Mouse (Mus musculus): Measurements from ENCODE around the gene Egln2.

Egln2 gene

DNA sequence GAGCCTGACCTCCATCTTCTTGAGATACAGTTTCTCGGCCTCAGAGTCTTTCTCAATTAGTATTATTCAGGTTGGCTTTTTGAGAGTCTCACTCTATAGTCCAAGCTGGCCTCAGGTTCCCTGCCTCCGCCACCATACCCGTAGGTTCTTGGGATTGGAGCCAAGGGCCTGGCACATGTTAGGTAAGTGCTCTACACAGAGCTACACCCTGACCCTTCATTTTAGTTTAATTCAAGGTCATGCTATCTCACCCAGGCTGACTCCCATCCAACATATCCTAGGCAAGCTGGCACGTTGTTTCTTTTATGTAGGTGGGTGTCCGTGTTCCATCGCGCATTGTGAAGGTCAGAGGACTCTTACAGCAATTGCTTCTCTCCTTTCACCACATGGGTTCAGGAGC is 8.3 kb upstream of the Egln2 start:
- DNase-seq (ENCODE audit: low spot score), result no peak

DNA sequence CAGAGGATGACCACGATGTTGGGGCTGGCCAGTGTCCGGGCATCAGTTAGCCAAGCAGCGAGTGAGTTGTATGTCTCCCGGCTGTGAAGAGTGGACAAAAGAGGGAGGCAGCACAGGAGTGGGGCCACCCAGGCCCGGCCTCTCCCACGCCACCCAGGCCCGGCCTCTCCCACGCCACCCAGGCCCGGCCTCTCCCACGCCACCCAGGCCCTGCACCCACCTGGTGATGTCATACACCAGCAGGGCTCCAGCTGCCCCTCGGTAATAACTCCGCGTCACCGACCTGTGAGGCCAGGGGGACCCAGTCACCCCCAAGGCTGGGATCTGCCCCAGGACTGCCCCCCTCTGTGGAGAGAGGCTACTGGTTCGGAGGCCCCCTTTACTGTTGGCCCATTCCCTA is 7.9 kb upstream of the Egln2 start:
- no peak for DNase-seq (ENCODE audit: low spot score)

DNA sequence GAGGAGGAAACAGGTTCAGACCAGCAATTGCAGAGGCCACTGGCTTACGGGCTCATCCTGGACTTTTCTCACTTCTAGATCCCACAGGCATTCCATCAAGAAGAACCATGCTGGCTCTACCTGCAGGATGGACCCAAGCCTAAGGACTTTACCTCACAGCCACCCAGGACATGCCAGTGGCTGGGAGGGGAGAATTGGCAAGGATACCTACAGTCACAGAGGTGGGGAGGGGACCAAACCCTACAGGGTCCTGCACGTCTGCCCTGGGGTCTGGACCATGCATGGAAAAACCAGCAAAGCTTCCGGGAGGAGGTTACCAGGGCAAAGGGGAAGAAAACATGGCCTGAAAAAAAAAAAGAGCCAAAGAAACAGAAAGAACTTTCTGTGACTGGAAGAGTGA is 4.4 kb upstream of the Egln2 start:
- no peak for DNase-seq (ENCODE audit: low spot score)

DNA sequence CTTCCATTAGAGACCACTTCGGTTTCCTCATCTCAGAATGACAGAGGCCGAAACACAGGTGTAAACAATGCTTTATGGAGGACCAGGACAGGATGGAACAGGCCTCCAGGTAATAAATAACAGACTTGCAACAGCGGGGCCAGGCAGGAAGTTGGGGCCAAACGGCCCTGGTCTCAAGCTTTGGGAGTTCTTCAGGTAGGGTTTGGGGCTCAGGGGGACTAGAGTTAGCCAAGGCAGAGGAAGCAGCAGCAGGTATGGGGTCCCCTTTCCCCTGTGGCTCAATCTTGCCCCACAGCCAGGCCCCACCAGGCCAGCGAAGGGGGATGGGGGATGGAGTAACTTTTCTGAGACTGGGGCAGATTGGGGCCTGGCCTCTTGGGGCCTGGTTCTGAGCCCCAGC is 1.8 kb upstream of the Egln2 start:
- DNase-seq (ENCODE audit: low spot score), result no peak

DNA sequence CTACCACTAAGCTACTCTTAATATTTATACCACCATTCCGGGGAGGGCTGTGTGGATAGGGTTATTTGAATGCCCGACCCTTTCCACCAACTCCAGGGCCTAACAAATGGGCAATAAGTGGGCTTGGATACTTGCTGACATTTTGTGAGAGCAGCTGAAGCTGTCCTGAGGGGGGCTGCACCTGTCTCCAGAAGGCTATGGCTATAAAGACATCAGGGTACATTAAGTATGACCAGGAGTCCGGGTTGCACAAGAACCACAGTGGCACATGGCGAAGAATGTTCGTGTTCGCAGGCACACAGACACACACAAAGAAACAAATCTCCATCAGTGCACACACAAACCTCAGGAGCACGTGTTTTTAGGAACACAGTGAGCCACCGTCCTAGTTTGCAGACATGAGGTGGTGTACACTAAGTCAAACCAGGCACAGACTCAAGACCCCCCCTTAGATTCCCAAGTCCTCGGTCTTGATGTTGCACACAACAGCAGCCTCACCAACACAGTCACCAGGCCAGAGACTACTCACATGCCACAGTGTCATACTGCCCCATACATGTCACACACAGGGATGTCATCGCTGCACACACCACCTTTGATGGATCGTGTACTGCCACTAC is 983 bp upstream of the Egln2 start:
- no peak for DNase-seq (ENCODE audit: low spot score)

DNA sequence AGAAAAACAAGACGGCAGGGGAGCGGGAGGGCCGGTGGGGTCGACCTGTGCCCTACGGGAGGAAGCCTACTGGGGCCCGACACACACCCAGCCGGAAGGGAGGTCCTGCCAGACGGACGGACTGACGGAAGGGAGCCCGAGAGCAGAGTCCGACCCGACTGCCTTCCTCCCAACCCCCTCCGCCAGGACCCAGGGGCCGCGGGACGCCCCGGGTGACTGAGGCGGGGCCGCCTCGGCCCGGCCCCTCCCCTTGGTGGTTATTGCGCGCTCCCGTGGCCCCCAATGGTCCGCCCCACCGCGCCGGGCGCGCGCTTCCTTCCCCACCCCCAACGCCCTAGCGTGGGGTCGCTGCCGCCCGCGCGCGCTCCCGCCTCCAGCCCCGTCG is 381 bp downstream of the Egln2 start:
- DNase-seq (ENCODE audit: low spot score), result peak; percentile 84

DNA sequence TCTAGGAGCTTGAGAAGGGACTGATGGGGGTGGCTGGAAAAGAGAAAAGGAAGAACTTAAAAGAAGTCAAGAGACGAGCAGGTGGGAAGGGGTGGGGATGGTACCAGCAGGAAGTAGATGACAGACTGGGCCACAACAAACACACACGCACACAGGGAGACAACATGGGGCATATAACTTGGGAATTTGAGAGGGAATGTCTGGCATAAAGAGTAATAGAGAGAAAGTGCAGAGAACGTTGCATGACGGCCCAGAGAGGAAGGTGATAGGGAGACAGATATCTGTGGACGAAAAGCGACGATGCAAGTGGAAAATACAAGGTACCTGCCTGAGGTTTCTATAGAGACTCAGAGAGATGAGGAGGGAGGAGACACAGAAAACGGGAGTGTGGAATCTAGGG is 906 bp downstream of the Egln2 start:
- no peak for DNase-seq (ENCODE audit: low spot score)

DNA sequence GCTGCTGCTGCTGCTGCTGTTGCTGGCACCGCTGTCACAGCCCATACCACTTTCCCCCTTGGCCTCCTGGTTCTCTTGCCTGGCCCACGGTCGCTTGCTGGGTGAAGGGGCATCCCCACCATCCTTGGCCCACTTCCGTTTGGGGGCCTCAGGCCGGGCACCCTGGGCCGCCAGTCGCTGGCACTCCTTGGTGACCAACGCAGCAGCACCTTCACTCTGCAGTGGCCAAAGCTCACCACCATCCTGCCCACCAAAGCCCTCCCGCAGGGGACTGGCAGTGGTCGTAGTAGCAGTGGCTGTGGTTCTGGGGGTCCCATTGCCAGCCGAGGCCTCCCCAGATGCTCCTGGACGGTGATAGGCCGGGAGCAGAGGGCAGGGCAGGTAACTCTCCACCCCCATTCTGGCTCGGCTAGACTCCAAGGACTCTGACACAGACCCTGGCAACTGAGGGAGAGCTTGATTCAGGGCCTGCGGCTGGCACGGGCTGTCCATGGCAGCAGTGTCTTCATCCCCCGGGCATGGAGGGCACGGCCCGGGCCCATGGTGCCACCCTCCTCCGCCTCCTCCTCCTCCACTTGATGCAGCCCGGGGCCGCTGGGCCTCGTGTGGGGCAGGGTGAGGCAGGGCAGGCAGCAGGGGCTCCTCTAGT is 1.5 kb downstream of the Egln2 start:
- DNase-seq (ENCODE audit: low spot score), result no peak

DNA sequence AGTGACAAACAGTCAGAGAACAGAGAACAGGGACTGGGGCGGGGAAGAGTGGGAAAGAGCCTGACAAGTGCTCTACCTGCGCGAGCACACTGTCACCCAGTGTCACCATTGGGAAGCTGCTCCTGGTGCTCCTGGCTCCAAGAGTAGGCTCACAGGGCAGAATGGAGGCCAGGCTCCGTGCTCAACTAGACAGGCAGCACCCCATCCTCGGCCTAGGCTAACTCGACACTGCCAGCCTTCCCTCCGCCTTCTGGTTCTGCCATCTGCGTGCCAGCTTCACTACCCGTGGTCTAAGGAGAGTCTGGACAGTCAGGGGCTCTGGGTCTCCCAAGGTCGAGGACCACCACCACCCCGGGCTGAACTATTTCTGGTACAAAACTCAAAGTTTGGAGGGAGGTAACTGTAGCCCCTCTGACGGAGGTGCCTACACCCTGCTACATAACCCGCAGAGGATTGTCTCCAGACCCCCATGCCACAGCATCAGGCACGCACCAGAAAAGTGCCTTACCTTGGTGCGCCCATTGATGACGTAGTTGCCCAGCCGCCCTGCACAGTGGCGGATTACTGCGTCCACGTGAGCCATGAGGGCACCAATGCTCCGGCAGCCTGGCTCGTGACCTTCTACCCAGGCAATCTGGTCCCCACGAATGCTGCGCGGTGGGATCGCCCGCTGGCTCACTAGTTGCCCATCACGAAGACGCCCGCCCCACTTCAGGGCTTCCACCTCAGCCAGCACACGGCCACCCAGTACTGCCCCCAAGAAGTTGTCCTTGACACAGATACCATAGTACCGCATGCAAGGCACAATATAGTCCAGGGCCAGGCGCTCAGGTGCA is 2.3 kb downstream of the Egln2 start:
- DNase-seq (ENCODE audit: low spot score), result no peak

DNA sequence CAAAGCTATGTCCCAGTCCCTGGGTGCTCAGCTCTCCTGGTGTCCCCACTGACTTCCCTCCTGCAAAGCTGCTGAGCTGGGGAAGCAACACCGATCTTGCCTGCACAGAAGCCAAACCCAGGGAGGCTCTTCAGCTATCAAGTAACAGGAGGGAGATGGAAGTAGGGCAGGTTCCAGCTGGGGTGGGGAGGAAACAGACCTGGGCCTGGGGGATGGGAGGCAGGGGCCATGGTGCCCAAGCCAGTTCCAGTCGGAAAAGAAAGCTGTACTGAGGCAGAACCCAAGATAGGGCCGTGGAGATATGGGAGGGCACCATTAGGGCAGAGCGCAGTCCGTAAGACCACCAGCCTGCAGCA is 3.2 kb downstream of the Egln2 start:
- no peak for DNase-seq (ENCODE audit: low spot score)

DNA sequence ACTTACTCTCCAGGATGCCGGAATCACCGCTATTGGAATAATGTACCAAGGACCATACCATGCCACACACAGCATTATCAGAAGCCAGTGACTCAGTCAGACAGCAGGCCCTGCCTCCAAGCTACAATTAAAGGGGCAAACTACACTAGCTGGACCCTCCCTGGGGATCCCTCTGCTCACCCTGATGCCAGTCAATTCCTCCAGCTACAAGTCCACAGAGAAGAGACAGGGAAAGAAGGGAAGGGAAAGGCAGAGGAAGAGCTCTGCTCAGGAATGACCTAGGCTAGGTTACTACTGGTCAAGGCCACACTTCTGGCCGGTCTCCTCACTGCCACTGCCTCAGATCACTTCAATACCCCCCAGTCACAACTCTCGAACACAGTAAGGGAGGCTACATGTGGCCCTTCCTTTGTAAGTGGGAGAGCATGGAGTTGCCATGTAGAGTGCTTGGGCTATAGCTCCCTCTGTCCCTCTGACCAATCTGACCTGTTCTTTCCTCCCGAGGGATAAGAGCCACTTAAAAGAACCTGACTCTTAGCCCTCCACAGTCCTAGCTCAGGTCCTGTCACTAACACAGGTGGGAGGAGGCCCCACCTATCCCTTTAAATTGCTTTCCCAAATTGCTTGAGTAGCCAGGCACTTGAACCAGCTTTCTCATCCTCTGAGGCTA is 3.7 kb downstream of the Egln2 start:
- no peak for DNase-seq (ENCODE audit: low spot score)

DNA sequence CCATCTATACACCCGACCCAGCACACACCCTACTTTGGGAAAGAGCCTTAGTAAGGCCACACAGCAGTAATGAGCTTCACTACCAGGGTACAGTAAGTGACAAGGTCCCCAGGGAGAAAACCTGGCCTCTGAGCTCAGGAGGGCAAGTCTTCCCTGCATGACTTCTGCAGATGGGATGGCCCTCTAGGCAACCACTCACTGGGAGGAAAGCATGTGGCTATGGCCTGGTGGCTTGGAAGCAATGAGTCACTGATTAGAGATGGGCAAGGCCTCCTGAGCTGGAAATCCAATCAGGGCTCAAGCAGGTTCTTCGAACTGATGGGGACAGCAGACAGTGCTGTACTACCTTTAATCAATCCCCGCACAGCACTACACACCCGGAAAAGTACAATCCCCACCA is 4.9 kb downstream of the Egln2 start:
- no peak for DNase-seq (ENCODE audit: low spot score)

DNA sequence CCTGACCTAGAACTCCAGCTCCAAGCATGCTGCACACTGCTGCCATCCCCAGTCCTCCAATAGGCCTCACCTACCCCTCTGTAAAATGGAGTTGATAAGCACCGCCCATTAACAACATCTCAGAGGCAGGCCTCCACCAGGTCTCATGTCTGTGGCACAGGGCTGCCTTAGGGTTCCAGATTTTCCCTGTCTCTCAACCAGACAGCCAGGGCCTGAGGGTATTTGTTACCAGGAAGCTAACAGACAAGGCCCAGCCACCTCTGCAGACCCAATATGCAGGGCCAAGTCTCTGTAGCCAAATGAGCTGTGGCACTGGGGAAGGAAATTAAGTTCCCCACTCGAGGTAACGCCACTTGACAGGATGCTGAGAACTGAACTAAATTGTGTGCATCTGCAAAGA is 5.7 kb downstream of the Egln2 start:
- DNase-seq (ENCODE audit: low spot score), result no peak

DNA sequence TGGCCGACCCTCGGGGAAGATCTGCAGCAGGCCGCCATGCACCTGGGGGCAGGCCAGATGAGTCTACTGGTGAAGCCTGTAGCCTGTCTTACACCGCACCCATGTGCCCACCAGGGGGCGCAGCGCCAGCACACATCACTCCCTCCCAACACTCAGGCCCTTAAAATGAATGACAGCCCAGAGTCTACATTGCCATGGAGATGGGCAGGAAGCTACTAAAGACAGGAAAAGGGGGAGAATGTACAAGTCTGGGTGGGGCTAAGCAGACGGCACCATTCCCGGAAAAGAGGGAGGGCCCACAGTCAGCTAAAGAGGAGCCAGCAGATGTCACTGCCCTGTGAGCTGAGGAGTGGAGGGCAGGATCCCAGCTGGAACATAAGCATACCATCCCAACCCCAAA is 6.7 kb downstream of the Egln2 start:
- DNase-seq (ENCODE audit: low spot score), result peak; percentile 89

DNA sequence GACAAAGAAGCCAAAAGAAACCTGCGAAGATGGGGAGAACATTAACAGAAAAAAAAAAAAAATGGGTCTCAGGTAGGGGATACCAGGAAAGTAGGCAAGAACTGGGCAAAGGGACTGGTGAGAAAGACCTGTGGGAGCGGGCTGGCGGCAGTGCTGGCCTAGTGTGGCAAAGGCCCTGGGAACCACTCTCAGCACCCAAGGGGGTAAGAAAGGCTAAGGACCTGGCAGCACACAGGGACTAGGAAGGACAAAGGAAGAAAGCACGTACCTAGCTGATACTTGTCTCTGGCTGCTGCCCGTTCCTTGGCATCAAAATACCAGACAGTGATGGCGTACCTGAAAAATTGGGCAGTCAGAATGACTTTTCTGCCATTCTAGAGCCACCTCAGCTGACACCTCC is 7.3 kb downstream of the Egln2 start:
- no peak for DNase-seq (ENCODE audit: low spot score)

DNA sequence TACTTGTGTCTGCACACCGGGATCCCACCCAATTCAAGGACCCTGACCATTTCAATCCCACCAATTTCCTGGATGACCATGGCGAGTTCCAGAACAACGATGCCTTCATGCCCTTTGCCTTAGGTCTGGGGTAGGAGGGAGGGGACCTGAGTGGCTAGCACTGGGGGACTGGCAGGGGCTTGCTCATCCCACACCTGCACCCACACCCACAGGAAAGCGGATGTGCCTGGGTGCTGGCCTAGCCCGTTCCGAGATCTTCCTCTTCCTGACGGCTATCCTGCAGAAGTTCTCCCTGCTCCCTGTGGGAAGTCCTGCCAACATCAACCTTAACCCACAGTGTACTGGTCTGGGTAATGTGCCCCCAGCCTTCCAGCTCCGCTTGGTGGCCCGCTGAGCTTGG is 8.4 kb downstream of the Egln2 start:
- DNase-seq (ENCODE audit: low spot score), result no peak

DNA sequence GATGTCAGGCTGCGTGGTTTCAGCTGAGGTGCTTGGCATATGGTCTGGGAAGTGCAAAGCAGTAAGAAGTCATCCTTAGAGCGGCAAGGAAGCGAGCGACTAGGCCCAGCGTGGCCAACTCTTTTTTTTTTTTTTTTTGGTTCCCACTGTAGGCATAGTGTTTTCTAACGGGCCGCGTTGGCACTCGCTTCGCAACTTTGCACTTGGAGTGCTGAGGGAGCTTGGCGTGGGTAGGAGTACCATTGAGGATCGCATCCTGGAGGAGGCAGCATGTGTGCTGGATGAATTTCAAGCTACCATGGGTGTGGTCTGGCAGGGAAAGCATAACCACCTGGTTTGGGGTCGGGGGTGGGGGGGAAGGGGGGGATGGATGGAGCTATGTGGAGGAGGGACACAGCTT is 10.6 kb downstream of the Egln2 start:
- no peak for DNase-seq (ENCODE audit: low spot score)

DNA sequence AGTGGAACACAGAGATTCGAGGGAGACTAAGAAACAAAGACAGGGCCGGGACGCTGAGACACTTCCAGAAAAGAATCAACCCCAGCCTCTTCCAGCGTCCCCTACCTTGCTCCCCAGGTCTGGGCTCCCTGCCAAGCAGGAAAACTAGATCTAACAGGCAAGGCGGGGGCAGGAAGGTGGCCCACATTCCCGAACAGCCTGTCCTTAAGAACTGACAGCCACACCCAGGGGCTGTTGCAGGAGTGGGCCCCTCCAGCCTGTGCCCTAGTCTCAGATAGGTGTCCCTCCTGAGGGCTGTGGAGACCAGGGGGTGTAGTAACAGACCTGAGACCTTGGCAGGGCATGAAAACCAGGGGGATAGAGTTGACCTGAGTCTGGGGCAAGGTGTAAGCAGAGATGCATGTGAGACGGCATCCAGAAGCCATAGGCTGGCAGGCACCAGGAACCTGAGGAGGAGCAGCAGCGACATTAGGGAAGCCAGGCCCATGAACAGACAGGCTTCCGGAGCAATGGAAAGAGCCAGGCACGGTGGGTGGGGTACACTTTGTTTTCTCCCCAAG is 13.3 kb downstream of the Egln2 start, which contains the start of gene Cyp2t4:
Gene Cyp2t4, plus strand, starts transcription at position 510 of the 560 bp plus-strand sequence.
- no peak for DNase-seq (ENCODE audit: low spot score)

DNA sequence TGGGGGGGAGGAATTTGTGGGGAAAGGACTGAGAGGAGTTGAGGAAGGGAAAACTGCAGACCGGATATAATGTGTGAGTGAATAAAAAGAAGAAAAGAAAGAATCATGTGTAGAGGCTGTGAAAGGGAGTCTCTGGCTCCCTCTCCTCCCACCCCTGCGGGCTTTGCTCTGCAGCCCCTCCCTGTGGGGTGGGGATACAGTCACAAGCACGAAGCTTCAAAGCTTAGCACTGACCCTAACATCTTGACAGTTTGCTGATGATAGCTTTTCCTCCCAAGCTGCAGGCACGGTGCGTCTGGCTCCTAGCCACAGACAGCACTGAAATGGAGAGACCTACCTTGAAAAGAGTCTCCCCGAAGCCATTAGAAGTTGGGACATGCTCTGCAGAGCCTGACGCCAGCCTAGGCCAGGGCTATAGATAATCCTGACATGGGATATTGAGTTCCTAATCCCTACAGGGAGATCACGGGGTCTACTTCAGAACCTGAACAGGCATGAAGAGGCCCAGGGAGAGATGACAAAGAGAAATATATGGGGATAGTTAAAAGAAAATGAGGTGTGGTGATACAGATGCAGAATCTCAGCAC is 30.1 kb downstream of the Egln2 start:
- DNase-seq (ENCODE audit: low spot score), result no peak

DNA sequence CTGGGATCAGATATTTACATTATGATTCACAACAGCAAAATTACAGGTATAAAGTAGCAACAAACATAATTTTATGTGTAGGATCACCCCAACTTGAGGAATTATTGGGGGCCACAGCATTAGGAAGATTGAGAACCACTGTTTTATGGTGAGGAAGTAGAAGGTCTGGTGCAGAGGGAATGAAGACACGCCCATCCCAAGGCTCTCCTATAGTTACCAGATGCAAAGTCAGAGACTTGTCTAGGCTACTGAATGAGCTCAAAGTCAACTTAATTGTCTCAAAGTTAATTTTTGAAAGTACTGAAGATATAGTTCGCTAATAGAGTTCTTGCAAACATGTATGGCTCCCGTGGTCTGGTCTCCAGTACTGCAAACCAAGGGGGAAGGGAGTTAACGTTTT is 32.8 kb downstream of the Egln2 start:
- no peak for DNase-seq (ENCODE audit: low spot score)

DNA sequence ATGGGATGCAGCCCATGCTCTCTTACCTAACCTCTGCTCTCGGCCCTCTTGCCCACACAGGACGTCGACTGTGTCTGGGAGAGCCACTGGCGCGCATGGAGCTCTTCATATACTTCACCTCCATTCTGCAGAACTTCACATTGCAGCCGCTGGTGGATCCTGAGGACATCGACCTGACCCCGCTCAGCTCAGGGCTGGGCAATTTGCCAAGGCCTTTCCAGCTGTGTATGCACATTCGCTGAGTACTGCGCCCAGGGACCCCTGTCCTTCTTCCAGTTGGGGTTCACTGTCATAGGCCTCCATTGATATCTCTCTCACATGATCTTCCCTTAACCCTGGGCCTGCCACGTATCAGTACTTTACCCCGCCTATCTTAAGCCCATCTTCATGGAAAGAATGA is 33.4 kb downstream of the Egln2 start:
- no peak for DNase-seq (ENCODE audit: low spot score)

DNA sequence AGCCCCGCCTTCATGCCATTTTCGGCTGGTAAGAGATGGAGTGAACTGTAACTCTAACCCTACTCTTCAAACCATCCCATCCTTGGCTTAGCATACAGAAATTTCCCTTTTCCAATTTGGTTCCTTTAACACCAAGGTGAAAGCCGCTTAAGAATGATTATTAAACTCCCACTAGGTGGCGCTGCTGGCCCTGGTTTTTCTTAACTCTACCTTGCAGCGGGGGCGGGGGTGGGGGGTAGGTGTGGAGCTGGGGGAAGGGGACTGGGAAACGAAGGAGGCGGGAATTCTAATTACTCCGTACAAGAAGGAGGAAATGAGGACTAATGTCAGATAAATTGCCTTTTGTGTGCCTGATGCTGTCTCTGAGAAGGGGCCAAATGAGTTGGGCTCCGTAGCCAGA is 34.0 kb downstream of the Egln2 start:
- DNase-seq (ENCODE audit: low spot score), result peak; percentile 63
